Mouse (Mus musculus): ENCODE measurements at regions not wholly inside any gene's neighbourhood (a gene's known extent, or its start where the extent isn't known, plus 50 kb on each side); places are given as distances from the start of the nearest gene placed in this dataset.

DNA sequence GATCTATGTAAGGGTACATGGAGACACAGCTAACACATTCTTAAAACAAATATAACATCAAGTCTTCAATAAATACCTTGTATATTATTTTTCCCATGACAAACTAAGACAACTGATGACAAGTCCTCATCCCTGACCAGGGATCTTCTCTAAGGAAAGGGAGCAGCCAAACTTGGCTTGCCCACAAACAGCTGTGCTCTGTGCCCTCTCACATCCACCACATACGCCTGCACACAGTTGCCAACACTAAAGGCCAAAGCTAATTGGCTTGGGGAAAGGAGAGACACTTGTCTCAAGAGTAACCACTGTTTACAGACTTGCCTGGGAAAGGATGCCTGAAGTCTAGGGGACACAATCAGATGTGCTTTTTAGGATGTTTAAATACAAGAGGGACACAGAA, 241.3 kb upstream of the Marcks start:
- no peak for DNase-seq (ENCODE audit: low read depth, low spot score)

DNA sequence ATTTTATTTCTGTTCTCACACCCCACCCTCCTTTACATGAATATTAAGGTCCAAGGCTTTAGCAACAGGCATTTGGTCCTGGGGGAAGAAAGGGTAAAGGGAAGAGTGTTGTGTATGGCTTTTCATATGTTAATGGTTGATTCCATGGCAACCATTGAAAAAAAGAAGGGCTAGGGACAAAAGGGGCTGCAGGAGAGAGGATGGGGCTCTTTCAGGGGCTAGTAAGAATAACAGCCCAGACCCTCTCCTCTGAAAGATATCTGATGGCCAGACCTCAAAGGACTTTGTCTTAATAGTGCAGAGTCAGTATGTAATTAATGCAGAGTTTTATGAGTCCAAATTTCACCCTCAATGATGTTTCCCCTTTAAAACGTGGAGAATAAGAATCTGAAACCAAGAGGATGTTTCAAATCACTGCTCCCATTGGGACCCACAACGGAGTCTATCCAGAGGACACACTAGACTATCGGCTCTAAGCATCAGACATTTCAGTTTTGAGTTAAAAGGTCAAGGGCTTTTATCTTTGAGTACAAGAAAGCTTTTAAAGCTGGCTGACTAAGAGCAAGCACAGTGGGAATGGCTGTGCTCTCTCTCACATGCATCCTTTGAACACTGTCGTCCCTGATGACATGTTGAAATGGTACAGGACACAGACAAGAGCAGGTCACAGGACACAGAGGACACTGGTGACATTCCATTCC, 239.4 kb upstream of the Marcks start:
- DNase-seq (ENCODE audit: low read depth, low spot score) = no peak

DNA sequence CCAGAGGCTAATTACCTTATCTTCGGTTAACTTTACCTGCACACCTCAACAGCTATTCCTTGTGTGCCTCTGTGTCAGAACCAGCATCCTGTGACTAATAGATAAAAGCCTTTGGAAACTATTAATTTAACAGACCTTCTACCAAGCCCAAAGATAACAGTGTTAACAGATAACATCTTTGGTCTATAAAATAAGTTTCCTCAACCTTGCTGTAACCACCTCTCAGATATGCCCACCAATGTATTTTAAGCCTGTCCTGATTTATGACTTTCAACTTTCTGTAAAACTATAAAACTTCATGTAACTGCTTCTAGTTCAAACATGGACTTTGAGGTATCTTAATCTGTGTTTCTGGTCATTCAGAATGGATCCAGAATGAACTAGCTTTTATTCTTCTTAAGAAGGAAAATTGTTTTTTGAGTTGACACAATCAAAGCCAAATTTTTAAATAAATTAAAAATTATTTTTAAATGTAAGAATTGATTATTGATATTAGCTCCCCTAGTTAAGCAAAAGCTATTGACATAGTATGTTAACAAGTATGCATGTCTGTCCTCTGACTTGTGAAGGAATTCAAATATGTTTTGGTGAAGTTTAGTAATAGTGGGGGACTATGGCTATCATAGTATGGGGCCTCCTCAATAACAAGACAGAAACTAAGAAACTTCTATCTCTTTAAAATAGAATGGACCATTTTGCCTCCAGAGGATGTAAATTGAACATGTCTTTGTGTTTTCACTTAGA, 238.7 kb upstream of the Marcks start:
- DNase-seq (ENCODE audit: low read depth, low spot score) = no peak

DNA sequence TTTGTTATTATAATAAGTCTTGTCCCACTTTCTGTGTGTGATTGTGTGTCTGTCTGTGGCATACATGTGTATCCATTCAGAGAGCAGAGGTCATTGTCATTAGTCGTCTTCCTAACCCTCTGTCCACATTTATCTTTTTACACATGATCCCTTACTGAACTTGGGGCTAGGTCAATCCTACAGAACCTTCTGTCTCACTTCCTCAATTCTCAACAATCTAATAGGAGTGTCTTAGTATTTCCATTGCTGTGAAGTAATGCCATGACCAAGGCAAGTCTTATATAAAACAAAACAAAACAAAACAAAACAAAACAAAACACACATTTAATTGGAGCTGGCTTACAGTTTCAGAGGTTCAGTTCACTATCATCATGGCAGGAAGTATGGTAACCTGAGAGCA, 237.5 kb upstream of the Marcks start:
- no peak for DNase-seq (ENCODE audit: low read depth, low spot score)

DNA sequence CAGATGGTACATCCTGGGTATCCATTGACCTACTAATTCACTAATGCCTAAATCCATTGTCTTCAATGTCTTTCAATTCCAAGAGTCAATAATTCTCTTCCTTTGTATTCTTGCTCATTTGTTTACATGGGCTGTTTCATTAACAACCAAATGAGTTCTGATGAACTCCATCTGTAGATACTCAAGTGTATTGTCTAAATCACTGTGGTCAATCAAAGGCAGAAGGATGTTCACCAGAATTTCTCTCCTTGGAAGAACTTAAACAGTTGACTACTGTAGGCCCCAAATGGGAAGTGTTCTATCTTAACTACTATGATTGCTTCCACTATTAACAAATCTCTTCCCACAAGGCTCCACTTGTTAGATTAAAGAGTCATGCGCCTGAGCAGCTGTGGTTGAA, 236.9 kb upstream of the Marcks start:
- DNase-seq (ENCODE audit: low read depth, low spot score) = no peak

DNA sequence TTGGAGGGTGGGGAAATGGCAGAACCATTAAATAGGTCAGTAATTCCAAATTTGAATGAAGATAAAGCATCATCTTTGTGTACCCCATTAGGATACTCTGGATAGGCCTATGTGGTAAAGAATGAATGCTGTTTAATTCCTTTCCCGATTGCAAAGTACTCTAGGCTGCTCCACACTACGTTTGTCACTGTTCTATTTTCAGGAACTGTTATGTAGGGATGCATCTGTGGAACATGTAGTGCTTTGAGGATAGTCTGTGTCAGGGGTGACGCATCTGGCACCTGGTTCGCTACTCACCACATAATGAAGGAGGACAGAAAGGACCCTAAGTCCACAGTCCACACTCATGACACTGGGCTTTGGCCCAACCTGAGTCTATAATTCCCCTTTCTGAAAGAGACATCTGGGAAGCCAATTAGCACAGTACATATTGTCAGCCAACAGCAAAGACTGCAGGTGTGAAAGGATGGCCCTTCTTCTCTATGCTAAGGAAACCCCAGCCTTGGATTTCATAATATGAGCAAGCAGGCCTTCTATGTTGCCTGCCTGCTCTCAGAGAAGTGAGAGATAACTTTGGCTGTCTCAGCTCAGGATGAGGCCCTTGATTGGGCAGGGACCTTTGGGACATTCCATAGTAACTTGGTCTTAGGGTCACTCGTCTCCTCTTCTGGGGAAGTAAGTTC, 230.4 kb upstream of the Marcks start:
- no peak for DNase-seq (ENCODE audit: low read depth, low spot score)

DNA sequence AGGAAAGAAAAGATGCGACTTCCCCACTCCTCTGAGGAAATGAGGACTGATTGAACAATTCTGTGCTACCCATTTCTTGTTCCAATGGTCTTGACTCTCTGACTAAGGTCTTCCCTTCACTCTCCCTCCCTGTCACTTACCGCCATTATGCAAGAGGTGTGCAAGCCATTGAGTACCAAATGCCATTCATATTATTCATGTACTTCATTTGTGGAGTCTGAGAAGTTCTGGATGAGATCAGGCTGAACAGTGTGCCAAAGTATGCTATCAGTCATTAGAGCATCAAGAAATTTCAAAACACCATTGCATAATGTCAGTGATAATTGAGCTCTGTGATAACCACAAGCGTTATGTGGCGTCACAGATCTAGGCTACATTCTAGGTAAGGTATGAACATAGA, 229.1 kb upstream of the Marcks start:
- no peak for DNase-seq (ENCODE audit: low read depth, low spot score)

DNA sequence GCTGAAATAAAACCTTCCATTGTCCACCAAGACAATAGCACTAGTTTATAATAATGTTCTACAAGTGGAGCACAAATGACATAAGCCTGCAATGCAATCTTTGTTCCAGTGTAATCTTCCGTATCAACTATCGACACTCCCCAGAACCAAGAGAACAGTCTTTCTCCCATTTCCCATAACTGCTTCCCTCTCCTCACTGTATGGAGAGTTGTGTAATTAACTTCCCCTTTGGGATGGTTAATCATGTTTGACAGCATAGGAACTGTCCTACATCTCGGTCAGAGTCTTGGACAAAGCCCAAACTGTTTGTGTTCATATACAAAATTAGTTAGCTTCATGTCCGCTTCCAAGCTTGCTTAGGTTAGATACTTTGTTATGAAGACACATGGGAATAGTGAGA, 225.8 kb upstream of the Marcks start:
- no peak for DNase-seq (ENCODE audit: low read depth, low spot score)

DNA sequence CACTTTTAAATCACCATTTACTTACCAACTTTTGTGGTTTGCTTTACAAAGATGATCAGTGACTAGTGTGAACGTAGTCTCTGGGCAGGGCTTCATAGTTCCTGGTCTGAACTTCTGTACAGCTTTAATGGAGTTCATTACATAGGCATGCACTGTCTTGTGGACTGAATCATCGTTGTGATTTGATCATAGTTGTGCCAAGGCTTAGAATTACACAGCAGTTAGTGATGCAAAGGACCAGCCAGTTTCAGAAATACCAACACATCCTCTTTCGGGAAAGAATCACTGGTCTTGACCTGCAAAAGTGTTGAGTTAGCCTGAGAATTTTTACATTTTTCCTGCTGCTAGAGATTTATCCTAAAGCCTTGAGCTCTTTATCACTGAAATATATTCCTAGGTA, 222.3 kb upstream of the Marcks start:
- DNase-seq (ENCODE audit: low read depth, low spot score) = no peak

DNA sequence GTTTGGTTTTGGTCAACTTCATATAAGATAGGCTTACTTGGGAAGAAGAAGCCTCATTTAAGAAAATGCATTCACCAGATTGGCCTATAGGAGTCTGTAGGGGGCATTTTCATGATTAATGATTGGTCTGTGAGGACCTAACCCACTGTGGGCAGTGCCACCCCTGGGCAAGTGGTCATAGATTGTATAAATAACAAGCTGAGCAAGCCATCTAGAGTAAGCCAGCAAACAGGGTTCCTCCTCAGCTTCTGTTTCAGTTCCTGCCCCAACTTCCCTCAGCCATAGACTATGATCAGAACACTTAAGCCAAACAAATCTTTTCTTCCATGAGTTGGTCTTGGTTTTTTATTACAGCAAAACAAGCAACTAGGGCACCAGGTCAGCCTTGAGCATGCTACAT, 220.2 kb upstream of the Marcks start:
- no peak for DNase-seq (ENCODE audit: low read depth, low spot score)

DNA sequence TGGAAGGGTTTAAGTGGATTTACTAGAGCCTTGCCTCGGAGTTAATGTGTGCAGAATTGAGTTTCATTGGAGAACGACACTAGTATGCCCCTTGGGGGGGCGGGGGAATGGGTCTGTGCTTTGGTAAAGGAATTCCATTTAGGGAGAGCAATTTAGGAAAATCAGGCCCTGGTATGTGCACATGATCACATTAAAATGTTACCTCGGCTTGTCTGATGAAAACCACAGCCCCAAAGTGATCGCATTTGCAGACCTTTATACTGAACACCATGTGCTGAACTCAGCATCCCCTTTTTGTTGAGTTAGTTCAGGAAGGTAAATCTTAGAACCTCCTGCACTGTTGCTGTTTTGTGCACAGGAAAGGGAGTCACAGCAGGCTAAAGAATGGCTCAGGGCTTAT, 219.6 kb upstream of the Marcks start:
- no peak for DNase-seq (ENCODE audit: low read depth, low spot score)

DNA sequence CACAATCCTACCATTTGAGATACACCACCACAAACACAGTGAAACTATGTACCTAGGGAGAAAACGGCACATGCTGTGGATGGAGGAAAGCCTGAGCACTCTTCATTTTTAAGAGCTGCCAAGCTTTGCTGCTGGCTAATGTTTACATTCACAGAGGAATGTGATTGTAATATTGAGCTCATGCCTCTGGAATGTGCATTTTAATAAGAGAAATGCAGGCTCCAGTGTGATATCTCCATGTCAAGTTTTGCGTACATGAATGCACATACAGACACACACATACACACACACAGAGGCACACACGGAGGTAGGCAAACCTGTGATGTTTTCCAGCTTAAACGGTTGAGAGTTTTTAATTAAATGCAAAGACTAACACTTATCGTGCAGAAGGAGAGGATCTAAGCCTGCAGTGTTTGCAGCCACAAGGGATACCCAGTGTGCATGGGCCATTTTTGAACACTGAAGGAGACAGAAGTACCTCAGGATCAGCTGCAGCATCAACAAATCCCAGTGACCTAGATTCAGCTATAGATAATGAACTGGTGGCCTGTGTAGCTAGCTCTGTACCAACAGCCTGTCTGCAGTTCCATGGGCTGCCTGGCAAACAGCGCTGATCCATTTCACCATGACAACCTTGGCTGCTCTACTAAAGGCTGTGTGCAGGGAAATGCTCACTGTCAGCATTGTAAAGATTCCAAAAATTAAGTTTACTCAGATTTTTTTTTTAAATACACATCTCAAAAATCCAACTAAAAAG, 218.8 kb upstream of the Marcks start:
- no peak for DNase-seq (ENCODE audit: low read depth, low spot score)

DNA sequence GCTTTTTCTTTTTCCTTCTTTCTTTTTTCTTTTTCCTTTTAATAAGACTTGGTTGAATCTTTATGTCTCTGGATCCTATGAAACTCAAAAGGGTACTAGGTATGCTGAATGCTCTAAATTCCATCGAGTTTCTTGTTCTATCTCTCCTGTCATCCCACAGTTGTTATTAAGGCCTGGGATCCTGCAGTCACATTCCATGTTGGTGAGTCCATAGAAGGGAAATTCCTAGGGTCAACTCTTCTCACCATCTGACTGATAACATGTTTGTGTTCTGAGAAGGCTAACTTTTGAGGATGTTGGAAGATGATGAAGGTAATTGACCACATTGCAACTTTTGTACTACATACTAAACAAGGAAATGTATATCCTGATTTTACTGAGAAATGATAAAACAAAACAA, 210.5 kb upstream of the Marcks start:
- no peak for DNase-seq (ENCODE audit: low read depth, low spot score)

DNA sequence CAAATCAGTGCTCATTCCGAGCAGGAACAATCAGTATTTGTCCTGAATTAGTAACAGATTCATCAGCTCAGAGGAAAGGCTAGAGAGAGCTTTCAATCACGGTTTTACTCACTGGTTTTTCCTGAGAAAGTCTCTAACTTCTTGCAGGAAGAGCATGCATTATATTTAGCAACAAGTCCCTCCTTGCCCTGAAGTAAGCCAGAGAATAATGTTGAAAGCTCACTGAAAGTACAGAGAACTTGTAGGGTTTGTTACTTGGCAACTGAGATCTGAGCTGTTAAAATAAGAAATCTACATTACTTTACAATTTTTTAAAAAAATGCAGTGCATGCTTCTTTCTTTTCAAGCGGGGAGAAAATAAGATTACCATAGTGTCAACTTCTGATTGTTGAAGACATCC, 209.7 kb upstream of the Marcks start:
- no peak for DNase-seq (ENCODE audit: low read depth, low spot score)

DNA sequence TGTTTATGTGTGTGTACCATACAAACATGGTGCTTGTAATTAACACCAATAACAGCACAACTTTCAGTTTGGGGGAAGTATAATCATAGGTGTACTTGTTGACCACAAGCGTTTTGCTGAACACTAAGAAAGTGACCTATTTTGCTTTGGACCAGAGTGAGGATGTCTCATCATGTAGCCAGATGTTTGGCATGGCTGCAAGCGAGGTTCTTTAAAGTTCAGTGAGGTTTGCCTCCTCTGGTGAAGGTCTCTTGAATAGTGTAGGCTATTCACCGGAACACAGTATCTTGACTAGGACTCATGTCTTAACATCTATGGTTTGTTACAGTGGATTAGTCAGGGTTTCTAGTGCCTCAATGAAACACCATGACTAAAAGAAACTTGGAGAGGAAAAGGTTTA, 208.9 kb upstream of the Marcks start:
- DNase-seq (ENCODE audit: low read depth, low spot score) = no peak

DNA sequence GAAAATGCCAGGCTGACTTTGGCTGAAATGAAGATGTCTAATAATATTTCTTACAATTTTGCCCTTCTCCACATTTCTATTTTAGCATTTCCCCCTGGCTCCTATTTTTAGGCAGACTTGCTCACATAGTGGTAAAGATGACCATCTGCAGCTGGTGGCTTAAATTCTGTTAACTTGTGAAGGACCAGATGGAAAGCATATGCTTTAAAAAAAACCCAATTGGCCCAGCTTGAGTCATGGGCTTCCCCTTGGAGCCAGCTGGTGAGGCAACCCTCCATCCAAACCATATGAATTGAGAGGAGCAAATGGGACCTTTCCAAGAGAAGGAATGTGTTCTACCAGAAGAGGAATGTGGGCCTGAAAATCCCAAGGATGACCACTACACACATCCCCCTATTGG, 204.0 kb upstream of the Marcks start:
- DNase-seq (ENCODE audit: low read depth, low spot score) = no peak

DNA sequence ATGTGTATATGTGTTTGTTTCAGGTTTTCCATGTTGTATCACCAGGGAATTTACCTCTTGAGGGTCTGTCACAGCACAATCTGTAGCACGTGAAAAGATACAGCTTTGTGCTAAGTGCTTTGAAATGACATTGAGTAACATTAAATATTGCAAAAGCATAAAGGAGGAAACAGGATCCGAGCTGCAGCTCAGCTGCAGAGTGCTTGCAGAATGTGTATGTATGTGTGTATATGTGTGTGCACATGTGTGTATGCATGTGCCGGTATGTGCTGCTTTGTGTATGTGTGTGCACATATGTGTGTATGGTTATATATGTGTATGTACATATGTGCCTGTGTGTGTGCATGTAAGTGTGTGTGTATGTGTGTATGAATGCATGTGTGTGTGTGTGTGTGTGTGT, 200.9 kb upstream of the Marcks start:
- no peak for DNase-seq (ENCODE audit: low read depth, low spot score)

DNA sequence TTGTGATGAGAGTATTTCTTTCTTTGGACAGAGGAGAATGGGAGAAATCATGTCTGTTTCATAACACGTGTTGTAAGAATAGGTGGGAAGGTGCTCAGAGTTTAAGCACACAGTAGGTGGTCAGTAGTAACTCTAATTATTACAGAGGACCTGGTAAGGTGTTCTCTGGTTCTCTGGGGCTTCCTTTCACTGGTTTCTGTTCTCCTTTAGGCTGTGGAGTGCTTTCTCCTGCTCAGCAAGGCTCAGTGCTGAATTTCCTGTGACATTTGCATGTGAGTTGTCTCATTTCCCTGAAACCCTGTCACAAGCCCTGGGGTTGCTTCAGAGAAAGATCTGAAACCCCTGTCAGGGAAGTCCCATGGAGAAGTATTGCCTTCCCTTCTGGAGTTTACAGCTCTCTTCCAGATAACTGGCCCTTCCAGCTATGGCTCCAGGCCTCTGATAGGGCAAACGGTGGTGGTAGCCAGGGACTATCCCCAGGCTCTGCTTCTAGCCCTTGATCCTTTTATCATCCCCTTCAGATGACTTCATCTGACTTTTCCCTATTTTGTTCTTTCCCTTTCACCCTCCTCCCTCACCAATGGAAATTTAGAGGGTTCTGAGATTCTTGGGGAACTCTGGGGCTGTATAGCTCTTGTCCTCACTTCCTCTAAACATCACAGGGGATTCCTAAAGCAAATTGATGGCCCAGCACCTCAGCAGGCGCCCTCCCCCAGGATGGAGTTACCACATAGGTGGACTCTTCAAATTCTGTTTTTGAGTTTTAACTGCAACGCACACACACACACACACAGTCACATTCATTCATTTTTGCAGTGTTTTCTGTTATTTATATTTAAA, 199.6 kb upstream of the Marcks start:
- peak; percentile 19 for DNase-seq (ENCODE audit: low read depth, low spot score)

DNA sequence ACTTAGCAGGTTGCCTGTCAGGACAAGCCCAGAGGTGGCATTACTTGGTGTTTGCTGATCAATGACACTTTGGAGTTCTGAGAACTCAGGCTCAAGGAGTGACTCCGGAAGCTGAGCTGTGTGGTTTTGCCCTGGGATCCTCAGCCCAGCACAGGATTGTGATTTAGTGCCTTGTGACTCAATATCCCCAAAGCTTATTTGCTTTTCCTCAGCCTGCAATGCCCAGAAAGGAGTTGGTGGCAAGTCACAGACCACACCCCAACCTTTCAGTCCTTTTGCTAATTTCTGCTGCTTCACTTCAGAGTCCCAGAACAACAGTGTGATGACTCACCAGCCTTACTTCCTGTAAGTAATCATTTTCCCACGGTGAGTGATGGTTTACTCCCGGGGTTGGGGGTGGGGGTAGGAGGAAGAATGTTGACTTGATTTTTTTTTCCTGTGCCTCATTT, 198.5 kb upstream of the Marcks start:
- DNase-seq (ENCODE audit: low read depth, low spot score) = peak; percentile 51

DNA sequence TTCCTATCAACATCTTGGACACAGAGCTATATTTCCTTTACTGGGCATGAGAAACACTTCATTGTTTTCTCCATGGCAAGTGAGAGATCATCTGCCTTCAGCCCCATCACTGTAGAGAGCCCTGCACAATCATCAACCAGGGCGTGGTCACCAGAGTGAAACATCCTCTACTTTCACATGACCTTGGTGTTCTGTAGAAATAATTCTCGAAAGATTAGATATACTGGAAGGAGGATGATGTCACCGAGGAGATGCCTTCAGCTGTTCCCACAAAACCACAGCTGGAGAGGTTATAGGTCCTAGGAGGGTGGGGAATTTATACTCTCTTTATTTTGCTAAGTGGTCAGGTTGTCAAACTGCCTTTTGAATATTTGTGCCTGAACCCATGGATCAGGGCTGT, 196.4 kb upstream of the Marcks start:
- no peak for DNase-seq (ENCODE audit: low read depth, low spot score)

DNA sequence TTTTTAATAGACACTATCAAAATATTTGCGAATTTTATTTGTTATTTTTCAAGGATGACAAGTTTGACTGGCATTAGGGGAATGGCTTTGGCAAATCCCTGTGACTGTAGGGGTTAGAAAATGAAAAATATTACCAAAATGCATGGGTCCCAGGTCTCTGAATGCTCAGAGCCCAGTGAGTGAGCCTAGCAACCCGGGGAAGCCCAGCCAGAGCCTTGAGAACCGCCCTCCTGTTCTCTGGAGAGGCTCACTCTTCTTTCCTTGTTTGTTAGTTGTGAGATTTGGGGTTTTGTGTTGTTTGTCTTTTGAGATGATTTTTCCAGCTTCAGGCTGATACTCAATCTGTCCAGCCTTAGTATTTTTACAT, 187.4 kb upstream of the Marcks start:
- DNase-seq (ENCODE audit: low read depth, low spot score) = no peak

Measured in CD4-positive, CD25-positive, alpha-beta regulatory T cell, adult 2 months (primary cell).